Mouse (Mus musculus) gastrocnemius, adult 2 months (tissue): Measurements from ENCODE around the gene Slc23a2. TPM values are rescaled to one million over a fixed set of nuclear protein-coding genes. Genes with fewer than 3 reads are reported as not detected.
A peak's percentile ranks its signal among the peaks of the same experiment; 100 is the strongest.

ENCODE experiments used
- DNase-seq: peaks from one replicate; pipeline ENCODE4 v3.0.0; 2022
- H3K27ac ChIP-seq: fragments of 200-600 bp; 2 replicates; pipeline ENCODE4 v1.8.1; 2022; ENCODE audit warnings: mild to moderate bottlenecking
- H3K4me3 ChIP-seq: fragments of 200-600 bp; 2 replicates; pipeline ENCODE4 v1.8.1; 2022; ENCODE audit warnings: mild to moderate bottlenecking, moderate library complexity
- CTCF ChIP-seq: fragments of 200-600 bp; IDR thresholded peaks from 2 replicates; pipeline ENCODE4 v1.8.1; 2022; ENCODE audit warnings: antibody characterized with exemption, mild to moderate bottlenecking, moderate library complexity
- intact Hi-C: fragments of 180-260 bp; cut with DNase I; formaldehyde crosslinking; loops from one replicate; pipeline ENCODE4 v1.15.1; 2025
- total RNA-seq, 2 experiments: library from RNA; stranded (reverse); gene quantifications; 2 replicates each; pipeline ENCODE4 v1.2.3; 2021

Gene Slc23a2
- total RNA-seq, 2 experiments from 2014 or later, result 7.7 to 10.8 TPM

DNA sequence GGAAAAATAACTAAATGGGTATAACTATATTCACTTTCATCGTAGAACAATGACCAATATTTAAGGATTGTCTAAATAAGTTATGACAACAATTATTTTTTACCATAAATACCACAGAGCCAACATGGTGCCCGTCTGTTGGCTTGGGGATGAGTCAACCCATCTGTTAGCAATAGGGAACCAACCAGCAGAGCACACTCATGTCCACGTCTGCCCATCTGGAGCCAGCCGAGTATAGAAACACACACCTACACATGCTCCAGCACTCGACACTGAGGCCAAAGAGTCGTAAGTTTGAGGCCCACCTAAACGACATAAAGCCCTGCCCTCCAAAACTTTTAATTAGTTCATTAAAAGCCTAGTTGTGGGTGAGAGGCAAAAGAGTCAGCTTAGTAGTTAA lies 15.7 kb downstream of the Slc23a2 start:
- intact Hi-C loops, result no loop called here
- DNase-seq, result no peak
- H3K4me3 ChIP-seq, result no peak overlapping the region
- no peak overlapping the region for H3K27ac ChIP-seq
- TF ChIP-seq CTCF, result no peak

DNA sequence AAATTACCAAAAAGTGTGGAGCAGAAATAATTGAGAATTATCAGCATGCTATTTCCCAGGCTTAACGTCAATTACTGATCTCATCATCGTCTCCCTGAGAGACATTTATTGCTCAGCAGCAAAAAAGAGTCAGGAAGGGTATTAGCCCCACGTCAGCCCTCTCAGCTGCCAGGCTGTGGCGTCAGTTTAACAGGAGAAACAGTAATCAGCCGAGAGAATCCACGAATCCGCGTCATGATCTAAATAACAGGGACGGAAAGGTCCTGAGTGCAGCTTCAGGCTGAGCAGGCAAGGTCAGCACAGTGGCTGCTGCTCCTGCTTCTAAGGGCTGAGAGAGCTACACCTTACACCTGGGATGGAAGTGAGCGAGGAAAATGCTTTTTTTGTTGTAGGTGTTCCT lies 17.0 kb downstream of the Slc23a2 start:
- peak; percentile 52 for DNase-seq
- intact Hi-C loops, result no loop called here
- no peak overlapping the region for H3K4me3 ChIP-seq
- peak overlapping the region; percentile 38; the same call in 1 of the 2 replicates for H3K27ac ChIP-seq
- TF ChIP-seq CTCF, result no peak

DNA sequence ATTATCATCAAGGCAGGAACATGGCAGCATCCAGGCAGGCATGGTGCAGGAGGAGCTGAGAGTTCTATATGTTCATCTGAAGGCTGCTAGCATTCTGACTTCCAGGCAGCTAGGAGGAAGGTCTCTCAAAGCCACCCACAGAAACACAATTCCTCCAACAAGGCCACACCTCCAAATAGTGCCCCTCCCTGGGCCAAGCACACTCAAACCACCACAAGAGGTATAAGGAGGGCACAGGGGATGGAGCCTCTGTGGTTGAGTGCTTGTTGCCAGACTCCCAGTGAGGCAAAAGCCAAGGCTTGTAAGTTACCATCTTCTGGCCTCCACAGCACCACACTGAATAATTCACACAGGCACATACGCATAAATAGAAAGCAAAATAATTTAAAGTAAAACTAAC lies 18.6 kb downstream of the Slc23a2 start:
- H3K27ac ChIP-seq, result no peak overlapping the region
- TF ChIP-seq CTCF, result no peak
- H3K4me3 ChIP-seq, result no peak overlapping the region
- no peak for DNase-seq
- intact Hi-C loops, result no loop called here

DNA sequence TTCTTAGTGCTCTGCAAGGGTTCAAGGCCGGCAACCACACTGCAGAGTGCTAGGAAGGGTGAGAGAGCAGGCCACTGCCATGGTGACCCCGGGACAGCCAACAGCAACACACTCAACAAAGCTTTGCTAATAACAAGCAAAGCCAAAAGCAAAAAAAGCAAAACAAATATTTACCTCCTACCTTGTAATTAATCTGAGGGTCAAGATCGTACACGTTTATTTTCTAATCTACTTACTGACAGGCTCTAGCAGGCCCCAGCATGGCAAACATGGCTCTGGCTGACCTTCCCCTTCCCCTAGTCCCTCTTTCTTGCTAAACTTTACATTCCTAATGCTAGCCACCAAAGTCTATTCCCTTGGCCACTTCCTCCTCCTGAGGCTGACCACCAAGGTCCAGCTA lies 21.8 kb downstream of the Slc23a2 start:
- intact Hi-C loops, result no loop called here
- no peak for DNase-seq
- Histone ChIP-seq H3K27ac (no peak overlapping the region), H3K4me3 (no peak overlapping the region)
- no peak for TF ChIP-seq CTCF

DNA sequence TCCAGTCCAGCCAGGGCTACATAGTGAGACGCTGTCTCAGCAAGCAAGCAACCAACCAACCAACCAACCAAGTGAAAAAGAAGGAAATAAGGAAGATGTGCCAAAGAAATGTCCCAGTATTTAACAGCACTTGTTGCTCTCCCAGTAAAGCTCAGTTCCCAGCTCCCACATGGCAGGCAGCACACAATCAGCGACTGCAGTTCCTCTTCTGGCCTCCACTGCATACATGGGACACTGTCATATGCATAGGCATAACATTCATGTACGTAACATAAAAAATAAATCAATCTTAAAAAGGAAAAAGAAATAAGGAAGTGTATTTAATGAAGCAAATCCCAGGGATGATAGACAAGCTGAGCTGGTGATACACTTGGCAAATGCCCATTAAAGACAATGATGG lies 23.9 kb downstream of the Slc23a2 start:
- Histone ChIP-seq H3K4me3 (no peak overlapping the region), H3K27ac (no peak overlapping the region)
- no peak for DNase-seq
- no peak for TF ChIP-seq CTCF
- intact Hi-C loops, result no loop called here

DNA sequence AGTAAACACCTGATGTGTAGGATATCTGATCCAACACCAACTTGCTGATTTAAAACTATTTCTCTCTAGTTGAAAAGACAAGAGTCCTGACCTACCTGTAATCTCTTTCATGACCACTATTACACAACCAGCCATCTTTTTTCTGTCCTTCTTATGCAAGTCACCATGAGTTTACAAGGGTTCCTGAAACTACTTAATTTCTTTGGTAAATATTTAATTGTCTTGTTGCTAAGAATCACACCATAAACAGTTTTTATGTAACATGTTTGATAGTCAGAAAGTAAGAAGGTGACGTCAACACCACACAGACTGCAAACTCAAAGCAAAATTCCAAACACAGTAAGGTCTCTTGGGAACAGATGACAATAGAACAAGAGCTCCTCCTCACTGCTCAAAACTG lies 26.3 kb downstream of the Slc23a2 start:
- Histone ChIP-seq H3K27ac (no peak overlapping the region), H3K4me3 (no peak overlapping the region)
- DNase-seq, result no peak
- intact Hi-C loops, result loop anchor here (10.0 kb wide), 1 partner anchor 294 kb away; no protein-coding TSS in a partner anchor
- TF ChIP-seq CTCF, result no peak

DNA sequence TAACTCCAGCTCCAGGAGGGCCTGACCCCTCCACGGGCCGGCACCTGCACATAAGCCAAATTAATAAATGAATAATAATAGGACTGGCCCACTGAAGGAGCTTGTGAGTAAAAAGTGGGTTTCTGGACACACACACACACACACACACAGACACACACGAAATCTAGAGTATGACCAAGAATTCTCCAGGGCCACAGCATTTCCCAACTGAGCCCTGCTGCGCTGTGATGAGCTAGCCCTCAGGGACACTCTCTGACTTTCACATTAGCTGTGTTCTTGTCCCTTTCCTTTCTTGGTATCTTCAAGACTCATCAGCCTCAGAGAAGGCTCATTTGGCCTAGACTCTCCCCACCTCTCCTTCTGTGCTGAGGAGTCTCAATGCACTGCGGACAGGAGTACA lies 29.0 kb downstream of the Slc23a2 start:
- DNase-seq, result no peak
- Histone ChIP-seq H3K27ac (0 out of 2 replicates have a peak overlapping the region, but pooled peaks have one; percentile 77), H3K4me3 (no peak overlapping the region)
- intact Hi-C loops, result loop anchor here (10.0 kb wide), 1 partner anchor 291 kb away; no protein-coding TSS in a partner anchor
- no peak for TF ChIP-seq CTCF

DNA sequence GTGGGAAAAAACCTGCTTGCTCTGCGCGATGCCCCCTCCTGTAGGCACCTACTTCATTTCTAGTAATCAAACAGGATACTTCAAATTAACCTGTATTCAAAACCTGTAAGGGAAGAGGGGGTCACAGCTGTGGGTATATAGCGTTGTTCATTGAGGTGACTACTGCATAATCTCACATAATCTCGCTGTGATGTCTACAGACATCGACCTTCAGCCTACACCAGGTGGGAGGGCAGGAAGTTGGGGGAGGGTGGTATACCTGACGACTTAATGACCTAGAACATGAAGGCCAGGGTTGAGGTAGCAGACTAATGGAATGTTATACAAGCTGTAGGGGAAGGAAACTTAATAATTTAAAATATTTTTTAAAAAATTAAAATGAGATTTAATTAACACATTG lies 29.6 kb downstream of the Slc23a2 start:
- Histone ChIP-seq H3K27ac (peak overlapping the region; percentile 77), H3K4me3 (no peak overlapping the region)
- TF ChIP-seq CTCF, result no peak
- intact Hi-C loops, result loop anchor here (10.0 kb wide), 1 partner anchor 291 kb away; no protein-coding TSS in a partner anchor
- no peak for DNase-seq

DNA sequence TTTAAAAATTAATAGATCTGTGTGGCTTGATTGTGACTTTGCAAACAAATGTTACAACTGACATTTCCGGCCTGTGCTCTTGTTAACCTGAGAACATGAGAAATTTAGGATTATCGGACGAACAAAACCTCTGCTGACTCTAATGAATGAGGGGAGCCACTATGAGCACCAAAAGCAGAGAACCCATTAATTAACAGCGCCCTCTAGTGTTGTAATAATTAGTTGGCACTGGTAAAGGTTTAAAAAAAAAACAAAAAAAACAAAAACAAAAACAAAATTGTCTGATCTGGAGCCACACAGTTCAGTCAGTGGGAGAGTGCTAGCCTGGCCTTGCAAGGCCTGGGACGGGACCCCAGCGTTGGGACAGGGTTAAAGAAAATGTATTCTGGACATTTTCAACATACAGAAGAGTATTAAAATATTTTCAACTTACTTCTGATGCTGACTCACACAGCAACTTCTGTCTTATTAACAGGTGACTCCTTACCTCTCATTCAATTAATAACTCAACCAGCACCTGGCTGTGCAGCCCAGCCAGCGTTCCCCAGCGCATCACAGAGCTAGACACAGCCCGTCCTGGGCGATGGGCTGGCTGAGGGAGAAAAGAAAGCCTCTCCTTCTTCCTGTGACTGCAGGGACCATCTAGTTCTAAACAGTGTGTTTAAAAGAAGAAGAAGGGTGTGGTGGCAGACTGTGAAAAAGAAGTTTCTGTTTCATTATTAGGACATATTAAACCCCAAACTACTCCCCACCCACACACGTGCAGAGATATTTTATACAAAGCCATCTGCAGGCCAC lies 30.7 kb downstream of the Slc23a2 start:
- H3K4me3 ChIP-seq, result peak overlapping the region; percentile 45
- peak; percentile 36 for DNase-seq
- intact Hi-C loops, result loop anchor here (5.0 to 10.0 kb wide), 2 partner anchors 128 to 289 kb away; no protein-coding TSS in a partner anchor
- peak overlapping the region; percentile 77 for H3K27ac ChIP-seq
- TF ChIP-seq CTCF, result peak; percentile 77

DNA sequence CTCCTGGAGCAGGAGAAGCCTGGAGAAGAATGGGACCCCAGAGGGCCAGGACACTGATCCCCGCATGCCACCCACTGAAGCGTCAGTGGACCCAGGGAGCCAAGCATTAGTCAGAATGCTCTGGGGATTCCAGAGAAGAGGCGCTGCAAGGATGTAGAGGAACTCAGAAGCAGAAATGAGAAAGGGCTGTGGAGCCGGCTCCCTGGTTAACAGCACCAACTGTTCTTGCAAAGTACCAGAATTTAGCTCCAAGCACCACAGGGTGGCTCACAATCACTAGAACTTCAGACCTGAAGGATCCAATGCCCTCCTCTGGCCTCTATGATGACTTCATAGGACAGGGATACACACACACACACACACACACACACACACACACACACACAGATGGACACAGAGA lies 32.6 kb downstream of the Slc23a2 start:
- no peak overlapping the region for H3K4me3 ChIP-seq
- DNase-seq, result no peak
- intact Hi-C loops, result loop anchor here (5.0 to 10.0 kb wide), 2 partner anchors 130 to 288 kb away; no protein-coding TSS in a partner anchor
- peak overlapping the region; percentile 72; the same call in 1 of the 2 replicates for H3K27ac ChIP-seq
- TF ChIP-seq CTCF, result no peak

DNA sequence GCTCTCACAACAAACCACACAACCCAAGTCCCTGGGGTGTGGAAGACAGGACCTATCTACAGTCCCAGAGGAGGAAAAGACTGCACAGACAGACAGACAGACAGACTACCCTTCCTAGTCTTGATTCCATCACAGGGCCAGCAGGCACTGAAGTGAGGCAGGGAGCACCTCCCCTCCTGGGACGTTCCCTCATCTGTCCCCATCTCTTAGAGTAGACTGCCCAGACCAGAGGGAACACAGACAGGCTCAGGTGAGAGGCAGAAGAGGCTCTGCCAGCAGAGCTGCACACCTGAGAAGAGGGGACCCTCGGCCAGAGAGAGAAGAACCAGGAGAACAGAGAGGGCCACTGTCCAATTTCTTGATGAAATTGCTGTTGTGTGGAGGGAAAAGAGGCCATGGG lies 33.0 kb downstream of the Slc23a2 start:
- no peak overlapping the region for H3K4me3 ChIP-seq
- no peak for DNase-seq
- no peak for TF ChIP-seq CTCF
- peak overlapping the region; percentile 72 for H3K27ac ChIP-seq
- intact Hi-C loops, result loop anchor here (1.0 to 10.0 kb wide), 3 partner anchors 130 to 287 kb away; no protein-coding TSS in a partner anchor

DNA sequence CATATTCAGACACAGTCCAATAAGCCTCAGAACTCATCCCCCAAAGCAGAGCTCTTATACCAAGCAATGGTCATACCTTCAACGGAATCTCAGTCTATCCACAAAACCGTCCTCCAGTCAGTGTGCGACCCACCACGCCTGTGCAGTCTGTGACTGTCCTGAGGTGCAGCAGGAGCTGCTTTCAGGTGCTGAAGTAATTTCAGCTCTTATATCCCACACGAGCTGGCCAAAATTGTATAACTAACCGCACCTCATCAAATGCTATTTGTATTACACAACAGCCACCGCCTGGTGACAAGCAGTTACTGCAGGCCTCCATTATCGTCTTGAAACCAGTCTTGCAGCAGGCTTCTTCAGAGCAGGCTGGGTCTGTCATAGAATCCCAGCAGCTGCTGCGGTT lies 33.6 kb downstream of the Slc23a2 start:
- intact Hi-C loops, result loop anchor here (1.0 to 10.0 kb wide), 3 partner anchors 129 to 286 kb away; no protein-coding TSS in a partner anchor
- peak overlapping the region; percentile 3; the same call in 1 of the 2 replicates for H3K4me3 ChIP-seq
- peak; percentile 67 for DNase-seq
- peak overlapping the region; percentile 72 for H3K27ac ChIP-seq
- TF ChIP-seq CTCF, result peak; percentile 87

DNA sequence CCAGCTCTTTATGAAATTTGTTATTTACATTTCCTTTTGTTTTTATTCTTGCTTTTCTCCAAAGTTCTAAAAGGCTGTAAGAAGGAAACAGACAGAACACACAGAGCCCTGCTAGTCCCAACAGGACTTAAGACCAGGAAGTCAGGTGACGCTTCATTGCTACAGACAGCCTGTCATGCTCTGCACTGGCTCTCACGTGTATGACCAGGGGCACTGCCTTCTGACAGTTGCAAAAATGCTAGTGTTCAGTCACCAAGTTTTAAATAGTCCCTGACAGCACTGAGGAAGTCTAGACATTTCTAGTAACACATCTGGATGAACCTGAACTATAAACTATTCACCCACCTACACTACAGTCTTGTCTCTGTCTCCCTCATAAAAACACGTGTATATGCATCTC lies 34.2 kb downstream of the Slc23a2 start:
- Histone ChIP-seq H3K27ac (peak overlapping the region; percentile 72), H3K4me3 (no peak overlapping the region)
- TF ChIP-seq CTCF, result no peak
- no peak for DNase-seq
- intact Hi-C loops, result loop anchor here (1.0 to 10.0 kb wide), 3 partner anchors 128 to 286 kb away; no protein-coding TSS in a partner anchor
